ENCODE assay signal across 8 mouse cellular contexts in the genomic region with DNA sequence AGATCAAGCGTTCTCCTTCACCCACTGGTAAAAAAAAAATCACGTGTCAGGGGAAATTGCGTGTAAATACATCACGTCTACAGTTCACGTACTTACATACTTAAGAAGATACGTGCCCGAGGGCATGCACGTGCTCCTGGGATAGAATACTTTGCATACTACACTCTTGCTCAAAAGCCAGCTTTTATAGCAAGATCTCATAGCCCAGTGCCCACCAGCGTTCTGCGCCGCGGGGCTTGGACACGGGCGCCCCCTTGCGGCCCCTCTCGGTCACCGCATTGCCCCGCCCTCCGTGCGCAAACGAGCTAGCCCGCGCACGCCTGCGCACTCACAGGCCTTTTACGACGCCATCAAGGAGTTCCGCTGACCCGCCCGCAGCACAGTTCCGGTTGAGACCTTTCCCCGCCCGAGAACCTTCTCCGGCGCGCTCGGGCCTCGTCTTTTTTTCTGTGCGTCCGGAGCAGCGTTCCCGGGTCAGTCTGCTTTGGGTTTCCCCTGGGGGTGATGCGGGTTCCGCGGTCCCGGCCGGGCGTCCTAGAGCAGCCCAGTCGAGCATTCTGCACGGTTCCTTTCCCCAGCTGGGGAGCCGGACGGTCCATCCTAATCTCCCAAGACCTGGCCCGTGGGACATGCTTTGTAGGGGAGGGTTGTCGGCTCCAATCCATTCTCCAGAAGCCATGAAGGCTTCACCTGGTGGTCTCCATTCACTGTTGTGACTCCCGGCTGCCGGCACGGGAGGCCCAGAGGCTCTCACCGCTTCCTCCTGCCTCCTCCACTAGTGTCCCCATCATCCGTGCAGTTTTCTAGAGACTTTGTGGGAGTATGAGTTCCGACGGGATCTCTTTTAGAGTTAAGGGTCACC. TPM values are rescaled to one million over a fixed set of nuclear protein-coding genes. Genes with fewer than 3 reads are reported as not detected.
DNase-seq lines count a peak whose midpoint lies in the region; ATAC-seq and TF ChIP-seq lines count a peak whose summit lies in the region.

A gene (plus strand): TSS at position 169 of the 862 bp plus-strand sequence.

- DNase-seq in G1E (ENCODE audit: low spot score): peak; percentile 91
- DNase-seq in cerebellum, adult 18-20 months: peak; percentile 94 to 98
- DNase-seq in heart, postnatal 36 days: peak; percentile 94 to 95
- DNase-seq in layer of hippocampus, adult 2 months (ENCODE audit: low spot score in 2 of 2): peak; percentile 93 to 96
- peak; percentile 97 for DNase-seq in lung, embryonic 14.5 days
- peak; percentile 93 for DNase-seq in thymus, adult 2 months

- ATAC-seq in G1E (ENCODE audit: extremely low read depth, insufficient number of reproducible peaks, low FRiP score, poor library complexity, severe bottlenecking): peak; percentile 46
- ATAC-seq in forebrain, embryonic 16.5 days: peak; percentile 81
- peak; percentile 77 for ATAC-seq in lung, embryonic 14.5 days (ENCODE audit: insufficient read depth)

- H3K4me1 ChIP-seq in G1E (ENCODE audit: insufficient read depth, low read depth, low read length): peaks cover 46% of the 10 kb centered on the region
- H3K4me1 ChIP-seq in forebrain, embryonic 16.5 days (replicated peaks; ENCODE audit: control insufficient read depth, insufficient read depth, low read length): peaks cover 19% of the 10 kb centered on the region
- no peaks in the 10 kb centered on the region for H3K4me1 ChIP-seq in lung, embryonic 14.5 days (ENCODE audit: insufficient read depth)
- peaks cover 18% of the 10 kb centered on the region; the same call in 1 of the 2 replicates for H3K4me1 ChIP-seq in olfactory bulb, adult 2 months (ENCODE audit: control insufficient read depth, insufficient read depth, low read length)
- peaks cover 12% of the 10 kb centered on the region for H3K4me1 ChIP-seq in thymus, adult 2 months (replicated peaks; ENCODE audit: control insufficient read depth, insufficient read depth, low read length)

- H3K36me3 ChIP-seq in G1E (replicated peaks): peaks cover 32% of the 10 kb centered on the region
- peaks cover 6% of the 10 kb centered on the region; the same call in 1 of the 2 replicates for H3K36me3 ChIP-seq in forebrain, embryonic 16.5 days (ENCODE audit: control insufficient read depth, insufficient read depth)
- peaks cover 24% of the 10 kb centered on the region for H3K36me3 ChIP-seq in lung, embryonic 14.5 days (ENCODE audit: insufficient read depth)
- peaks cover 12% of the 10 kb centered on the region for H3K36me3 ChIP-seq in thymus, adult 2 months (ENCODE audit: control insufficient read depth, insufficient read depth, low read length)

- intact Hi-C loops in heart, postnatal 36 days (cut with DNase I): loop anchor here (1.0 to 10.0 kb wide), 5 partner anchors 56 to 322 kb away; a partner anchor contains a TSS

- H3K4me3 ChIP-seq in G1E (ENCODE audit: low read depth, low read length): peak within 1 kb of the TSS; percentile 78
- H3K4me3 ChIP-seq in forebrain, embryonic 16.5 days (replicated peaks; ENCODE audit: low read length): peak within 1 kb of the TSS; percentile 93
- peak within 1 kb of the TSS; percentile 83 for H3K4me3 ChIP-seq in layer of hippocampus, adult 2 months
- peak within 1 kb of the TSS; percentile 87 for H3K4me3 ChIP-seq in lung, embryonic 14.5 days (ENCODE audit: low read depth, low read length)
- peak within 1 kb of the TSS; percentile 77 for H3K4me3 ChIP-seq in olfactory bulb, adult 2 months (ENCODE audit: insufficient read depth, low read depth, low read length)
- peak within 1 kb of the TSS; percentile 93 for H3K4me3 ChIP-seq in thymus, adult 2 months (ENCODE audit: control insufficient read depth, insufficient read depth, low read length)

- H3K27me3 ChIP-seq in G1E (ENCODE audit: insufficient read depth, low read length): peaks cover 4% of the 10 kb centered on the region
- no peaks in the 10 kb centered on the region for H3K27me3 ChIP-seq in forebrain, embryonic 16.5 days (replicated peaks; ENCODE audit: control insufficient read depth, insufficient read depth, low read length)
- H3K27me3 ChIP-seq in lung, embryonic 14.5 days (ENCODE audit: insufficient read depth, low read length): no peaks in the 10 kb centered on the region
- no peaks in the 10 kb centered on the region for H3K27me3 ChIP-seq in thymus, adult 2 months (ENCODE audit: control insufficient read depth, insufficient read depth, low read length)

- H3K4me2 ChIP-seq in forebrain, embryonic 16.5 days (ENCODE audit: low read length): peak within 1 kb of the TSS; percentile 90
- H3K4me2 ChIP-seq in lung, embryonic 14.5 days: peak within 1 kb of the TSS; percentile 60

- WGBS in forebrain, embryonic 16.5 days: under 1% methylated on average over 61 of the region's 61 CpGs
- under 1% methylated on average over 61 of the region's 61 CpGs for WGBS in lung, embryonic 14.5 days
- under 1% methylated on average over 61 of the region's 61 CpGs for WGBS in olfactory bulb, adult 2 months
- under 1% methylated on average over 61 of the region's 61 CpGs for WGBS in thymus, adult 2 months

- peak; percentile 64 for TF ChIP-seq CTCF in G1E (IDR thresholded peaks at IDR 0.05; ENCODE audit: low read depth, low read length)
- peak; percentile 97 for TF ChIP-seq CTCF in layer of hippocampus, adult 2 months (conservative IDR thresholded peaks at IDR 0.05)
- TF ChIP-seq CTCF in lung, embryonic 14.5 days (IDR thresholded peaks at IDR 0.05; ENCODE audit: low read depth): peak; percentile 91
- peak; percentile 96 for TF ChIP-seq CTCF in olfactory bulb, adult 2 months (IDR thresholded peaks at IDR 0.05; ENCODE audit: insufficient read depth, low read depth, low read length)
- TF ChIP-seq CTCF in thymus, adult 2 months (IDR thresholded peaks at IDR 0.05; ENCODE audit: borderline replicate concordance, control insufficient read depth, extremely low read depth, insufficient read depth, low read length, poor library complexity): peak; percentile 99

- H3K27ac ChIP-seq in forebrain, embryonic 16.5 days (ENCODE audit: low read length): peak within 1 kb of the TSS; percentile 83
- H3K27ac ChIP-seq in layer of hippocampus, adult 2 months: peak within 1 kb of the TSS; percentile 93
- H3K27ac ChIP-seq in lung, embryonic 14.5 days (ENCODE audit: low read depth): peak within 1 kb of the TSS; percentile 95
- peak within 1 kb of the TSS; percentile 47; the same call in 1 of the 2 replicates for H3K27ac ChIP-seq in olfactory bulb, adult 2 months (ENCODE audit: insufficient read depth, low read depth, low read length)
- H3K27ac ChIP-seq in thymus, adult 2 months (ENCODE audit: control insufficient read depth, insufficient read depth, low read length): peak within 1 kb of the TSS; percentile 37; the same call in 1 of the 2 replicates

- H3K9ac ChIP-seq in forebrain, embryonic 16.5 days (replicated peaks; ENCODE audit: low read depth, low read length): peak within 1 kb of the TSS; percentile 94
- peak within 1 kb of the TSS; percentile 96 for H3K9ac ChIP-seq in lung, embryonic 14.5 days

- peak; percentile 75; the same call in 1 of the 2 replicates for TF ChIP-seq POLR2A in olfactory bulb, adult 2 months (IDR thresholded peaks at IDR 0.05; ENCODE audit: insufficient read depth, low read depth, low read length)
- peak; percentile 75 for TF ChIP-seq POLR2A in thymus, adult 2 months (IDR thresholded peaks at IDR 0.05; ENCODE audit: control insufficient read depth, extremely low read depth, insufficient read depth, low read length, poor library complexity)

- H3K9me3 ChIP-seq in G1E (replicated peaks): no peaks in the 10 kb centered on the region
- no peaks in the 10 kb centered on the region for H3K9me3 ChIP-seq in forebrain, embryonic 16.5 days (ENCODE audit: control insufficient read depth, low read length)
- H3K9me3 ChIP-seq in lung, embryonic 14.5 days (ENCODE audit: low read depth, low read length): no peaks in the 10 kb centered on the region

RNA-seq across cellular contexts. Expression of the gene that starts here (rescaled TPM):
- total RNA-seq in G1E (2014; fragmentation: Nextera tagmentation) (12.9 and 15.5 TPM in 2 replicates), G1E (2017) (22.3 and 24.4 TPM in 2 replicates)
- 16.5 and 20.2 TPM in 2 replicates for polyA plus RNA-seq in G1E (2012)
- polyA plus RNA-seq in forebrain, embryonic 16.5 days (2015; fragmentation: Nextera tagmentation; extraction: Ambion mirVana): 64.8 and 69.6 TPM in 2 replicates
- total RNA-seq in heart, postnatal 36 days (2021): 10 to 100 TPM; 17.2 to 21.0 TPM
- total RNA-seq in layer of hippocampus, adult 2 months (2021): 10 to 100 TPM; 27.4 to 28.4 TPM
- 29.7 and 31.0 TPM in 2 replicates for polyA plus RNA-seq in lung, embryonic 14.5 days (2014; fragmentation: Nextera tagmentation; extraction: Ambion mirVana)
- polyA plus RNA-seq in olfactory bulb, adult 2 months (2012; ENCODE audit: insufficient read depth, insufficient read length, low replicate concordance, missing spikeins): not detected in 2 replicates
- 42.3 and 46.4 TPM in 2 replicates for polyA plus RNA-seq in thymus, adult 2 months (2012; rRNA removed)

Comparison
In these comparisons a context has a peak if more than half of its experiments do, and no peak if none do; other contexts are left out.
1. Peak in every context shown above with its lines: DNase-seq, ATAC-seq, H3K4me3 ChIP-seq and H3K27ac ChIP-seq.
2. RNA of the gene that starts here (polyA plus RNA-seq): 64.8 to 69.6 TPM in forebrain, embryonic 16.5 days, 42.3 to 46.4 TPM in thymus, adult 2 months, 29.7 to 31.0 TPM in lung, embryonic 14.5 days and 16.5 to 20.2 TPM in G1E; not detected in olfactory bulb, adult 2 months; every median in the first group is over 10 times any median in the second.
3. H3K27ac ChIP-seq: peak in every context shown above with its lines; median percentile 95 in lung, embryonic 14.5 days; 93 in layer of hippocampus, adult 2 months; 83 in forebrain, embryonic 16.5 days; 47 in olfactory bulb, adult 2 months; 37 in thymus, adult 2 months.